Comparison of ENCODE assay signal across 23 mouse cellular contexts in genomic region chr2:139694638-139695037, GRCm38 (mm10). TPM values are rescaled to one million over a fixed set of nuclear protein-coding genes. Genes with fewer than 3 reads are reported as not detected.
"Had no signal": no experiment of that assay in that cellular context is flagged by ENCODE, and none has a peak within 500 bp of the region (broad histone marks: within the 10 kb centered on the region; RNA-seq: fewer than 3 reads in every experiment).

No protein-coding gene starts in this region.

- H3K4me3 ChIP-seq: liver, embryonic 13.5 days; liver, embryonic 15.5 days; lung, embryonic 15.5 days; megakaryocyte, embryonic 14.5 days; midbrain, embryonic 10.5 days; midbrain, embryonic 12.5 days; neural tube, embryonic 13.5 days had no signal

- DNase-seq: liver, embryonic 13.5 days; liver, postnatal 0 days; lung, adult 2 months; lung, postnatal 14 days; lung, postnatal 36 days; midbrain, embryonic 14.5 days; retina, postnatal 1 day; right cerebral cortex, adult 18-20 months; right cerebral cortex, postnatal 25 days; right cerebral cortex, postnatal 4 days; spleen, adult 18-20 months; thymus, adult 18-20 months; thymus, postnatal 14 days; thymus, postnatal 36 days had no signal

- ATAC-seq: liver, postnatal 0 days; lung, postnatal 0 days had no signal

- H3K4me2 ChIP-seq: liver, embryonic 11.5 days; liver, embryonic 13.5 days; liver, embryonic 15.5 days; lung, embryonic 15.5 days; midbrain, embryonic 12.5 days; neural tube, embryonic 13.5 days had no signal

- H3K9me3 ChIP-seq: liver, embryonic 13.5 days; liver, embryonic 15.5 days; lung, embryonic 15.5 days; midbrain, embryonic 10.5 days; midbrain, embryonic 12.5 days; neural tube, embryonic 13.5 days had no signal

- H3K36me3 ChIP-seq: liver, embryonic 13.5 days; liver, embryonic 15.5 days; lung, embryonic 15.5 days; midbrain, embryonic 10.5 days; midbrain, embryonic 12.5 days; neural tube, embryonic 13.5 days had no signal

- H3K27ac ChIP-seq: liver, embryonic 13.5 days; liver, embryonic 15.5 days; lung, embryonic 15.5 days; macrophage; midbrain, embryonic 10.5 days; midbrain, embryonic 12.5 days; neural tube, embryonic 13.5 days had no signal

- H3K4me1 ChIP-seq: liver, embryonic 13.5 days; liver, embryonic 15.5 days; lung, embryonic 15.5 days; megakaryocyte, embryonic 14.5 days; midbrain, embryonic 10.5 days; midbrain, embryonic 12.5 days; neural tube, embryonic 13.5 days had no signal

- H3K27me3 ChIP-seq: liver, embryonic 13.5 days; liver, embryonic 15.5 days; lung, embryonic 15.5 days; megakaryocyte, embryonic 14.5 days; midbrain, embryonic 12.5 days; neural tube, embryonic 13.5 days had no signal

- H3K9ac ChIP-seq: liver, embryonic 13.5 days; liver, embryonic 15.5 days; liver, postnatal 0 days; lung, embryonic 15.5 days; midbrain, embryonic 12.5 days; neural tube, embryonic 13.5 days had no signal

RNA-seq across cellular contexts. Expression of gene Ism1, which starts 16.7 kb away (rescaled TPM):
- polyA plus RNA-seq: liver, embryonic 13.5 days; liver, postnatal 0 days; macrophage had no signal
